Mouse (Mus musculus) kidney, postnatal 0 days (tissue): ENCODE data around the gene Dvl1. TPM values are rescaled to one million over a fixed set of nuclear protein-coding genes. Genes with fewer than 3 reads are reported as not detected.

Experiments
- ATAC-seq: fragments of 200-750 bp; cut with Nextera tagmentation; replicated peaks from 2 replicates; pipeline ENCODE4 v1.8.0; 2017; ENCODE audit warnings: low read depth, moderate number of reproducible peaks, moderate TSS enrichment, moderate library complexity; ENCODE audit not compliant: low FRiP score
- DNase-seq: peaks from one replicate; pipeline ENCODE4 v3.0.0-alpha.2; 2016; ENCODE audit warnings: low spot score
- H3K27ac ChIP-seq: fragments of 300-500 bp; sonication (generic); 2 replicates; pipeline ENCODE4 v1.5.1; 2014; ENCODE audit warnings: mild to moderate bottlenecking
- H3K27me3 ChIP-seq: fragments of 300-500 bp; sonication (generic); 2 replicates; pipeline ENCODE4 v1.6.1; 2014; ENCODE audit warnings: low read length, mixed read lengths; ENCODE audit not compliant: insufficient read depth
- H3K36me3 ChIP-seq: fragments of 300-500 bp; sonication (generic); 2 replicates; pipeline ENCODE4 v1.6.1; 2014; ENCODE audit warnings: low read length, mixed read lengths; ENCODE audit not compliant: insufficient read depth
- H3K4me1 ChIP-seq: fragments of 300-500 bp; sonication (generic); replicated peaks from 2 replicates; pipeline ENCODE4 v1.6.1; 2014; ENCODE audit warnings: antibody characterized with exemption, low read length, mixed read lengths; ENCODE audit not compliant: insufficient read depth
- H3K4me2 ChIP-seq: fragments of 300-500 bp; sonication (generic); 2 replicates; pipeline ENCODE4 v1.6.1; 2014; ENCODE audit warnings: mild to moderate bottlenecking, low read length, moderate library complexity, mixed read lengths
- H3K4me3 ChIP-seq: fragments of 300-500 bp; sonication (generic); replicated peaks from 2 replicates; pipeline ENCODE4 v1.5.1; 2014; ENCODE audit warnings: low read depth, low read length
- H3K9ac ChIP-seq: fragments of 300-500 bp; sonication (generic); 2 replicates; pipeline ENCODE4 v1.6.1; 2014; ENCODE audit warnings: low read depth, low read length
- H3K9me3 ChIP-seq: fragments of 300-500 bp; sonication (generic); replicated peaks from 2 replicates; pipeline ENCODE4 v1.6.1; 2016; ENCODE audit warnings: low read length, inconsistent platforms, mixed read lengths
- CTCF ChIP-seq: IDR thresholded peaks from 2 replicates; pipeline ENCODE4 v1.5.1; 2016; ENCODE audit warnings: antibody characterized with exemption, low read depth, mild to moderate bottlenecking, moderate library complexity
- WGBS: fragments of 180-500 bp; shearing (Covaris S2); extraction: QIAGEN DNeasy Blood & Tissue Kit; methylation state at CpG from one replicate; pipeline ENCODE4 v1.1.7; 2014; 5-methylcytosine and 5-hydroxymethylcytosine counted together
- polyA plus RNA-seq: library from polyadenylated mRNA; unstranded; fragments of >200 nt; fragmentation: Nextera tagmentation; extraction: Ambion mirVana; gene quantifications from 2 replicates; pipeline ENCODE4 v1.2.1, GENCODE M21; 2015

Gene Dvl1
- polyA plus RNA-seq, 1 experiment from 2014 or later, result 16.6 TPM

GRCm38 (mm10) chr4:155906125-155906524 is 58.9 kb downstream of the Dvl1 start:
- no peaks in the 10 kb centered on the region for H3K27me3 ChIP-seq
- no peaks in the 10 kb centered on the region for H3K4me1 ChIP-seq
- H3K4me3 ChIP-seq, result no peak overlapping the region
- H3K27ac ChIP-seq, result no peak overlapping the region
- H3K4me2 ChIP-seq, result no peak overlapping the region
- no peak for TF ChIP-seq CTCF
- H3K9ac ChIP-seq, result no peak overlapping the region
- H3K36me3 ChIP-seq, result peaks cover 36% of the 10 kb centered on the region
- DNase-seq, result no peak
- WGBS, result 81% methylated on average over 9 of the region's 9 CpGs
- no peaks in the 10 kb centered on the region for H3K9me3 ChIP-seq
- ATAC-seq, result no peak

DNA sequence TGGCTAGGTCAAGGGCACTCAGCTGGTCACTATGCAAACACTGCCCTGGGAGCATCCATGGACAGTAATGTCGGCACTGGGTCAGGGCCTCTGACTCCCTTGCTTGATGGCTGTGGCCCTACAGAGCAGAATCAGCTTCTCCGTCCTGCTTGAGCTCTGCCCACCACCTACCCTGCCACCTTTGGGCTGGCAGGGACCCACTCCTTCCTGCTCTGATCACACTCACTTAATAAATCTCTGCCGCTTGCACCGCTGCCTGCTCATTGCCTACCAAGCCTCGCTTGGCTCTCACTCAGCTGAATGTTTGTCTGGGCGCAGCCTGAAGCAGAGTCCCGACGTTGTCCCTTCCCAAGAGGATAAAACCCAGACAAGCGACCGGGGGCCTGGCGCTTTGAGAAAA is 59.8 kb downstream of the Dvl1 start:
- Histone ChIP-seq H3K4me3 (no peak overlapping the region), H3K4me1 (no peaks in the 10 kb centered on the region), H3K4me2 (no peak overlapping the region), H3K9me3 (no peaks in the 10 kb centered on the region), H3K27ac (no peak overlapping the region), H3K27me3 (no peaks in the 10 kb centered on the region), H3K9ac (no peak overlapping the region), H3K36me3 (peaks cover 29% of the 10 kb centered on the region; the same call in 1 of the 2 replicates)
- no peak for ATAC-seq
- 71% methylated on average over 11 of the region's 11 CpGs for WGBS
- no peak for DNase-seq
- TF ChIP-seq CTCF, result no peak

DNA sequence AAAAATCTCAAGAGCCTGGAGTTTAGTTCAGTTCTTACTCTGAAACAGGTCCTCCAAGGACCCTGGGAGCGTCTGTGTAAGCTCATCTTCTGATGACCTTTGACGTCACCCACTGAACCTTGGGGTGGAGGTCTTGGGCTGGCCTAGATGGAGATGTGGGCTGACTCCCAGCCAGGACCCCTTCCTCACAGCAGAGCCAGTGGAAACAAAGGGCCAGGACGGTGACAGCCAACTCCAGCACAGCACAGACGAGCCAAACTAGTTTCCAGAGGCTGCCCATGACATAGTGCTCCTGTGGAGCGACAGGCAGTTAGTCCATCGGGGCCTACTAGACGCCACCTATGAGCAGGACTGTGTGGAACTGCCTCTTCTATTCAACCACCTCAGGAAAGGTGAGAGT is 61.1 kb downstream of the Dvl1 start:
- H3K4me1 ChIP-seq, result no peaks in the 10 kb centered on the region
- TF ChIP-seq CTCF, result no peak
- no peak overlapping the region for H3K4me2 ChIP-seq
- H3K36me3 ChIP-seq, result peaks cover 18% of the 10 kb centered on the region; the same call in 1 of the 2 replicates
- H3K4me3 ChIP-seq, result no peak overlapping the region
- ATAC-seq, result no peak
- no peak overlapping the region for H3K9ac ChIP-seq
- no peak overlapping the region for H3K27ac ChIP-seq
- 80% methylated on average over 7 of the region's 7 CpGs for WGBS
- no peak for DNase-seq
- H3K9me3 ChIP-seq, result no peaks in the 10 kb centered on the region
- no peaks in the 10 kb centered on the region for H3K27me3 ChIP-seq

GRCm38 (mm10) chr4:155908751-155909150 is 61.5 kb downstream of the Dvl1 start:
- H3K4me3 ChIP-seq, result no peak overlapping the region
- no peak for DNase-seq
- 0 out of 2 replicates have a peak, but pooled peaks cover 15% of the 10 kb centered on the region for H3K36me3 ChIP-seq
- no peaks in the 10 kb centered on the region for H3K9me3 ChIP-seq
- H3K27ac ChIP-seq, result no peak overlapping the region
- no peak for TF ChIP-seq CTCF
- ATAC-seq, result no peak
- WGBS, result 87% methylated on average over 4 of the region's 4 CpGs
- no peaks in the 10 kb centered on the region for H3K27me3 ChIP-seq
- H3K4me2 ChIP-seq, result no peak overlapping the region
- H3K4me1 ChIP-seq, result no peaks in the 10 kb centered on the region
- no peak overlapping the region for H3K9ac ChIP-seq

Other genes with a start within 250 kb of the Dvl1 start
- gene Slc35e2, start 246.0 kb upstream of the Dvl1 start, polyA plus RNA-seq, result 6.4 and 6.6 TPM in 2 replicates
- gene Cdk11b, start 222.5 kb upstream of the Dvl1 start, polyA plus RNA-seq, result 60.0 and 65.4 TPM in 2 replicates
- not detected in 2 replicates for gene Gm10563, start 202.0 kb upstream of the Dvl1 start, polyA plus RNA-seq
- gene Mmp23, start 194.0 kb upstream of the Dvl1 start, polyA plus RNA-seq, result 77.2 and 80.3 TPM in 2 replicates
- 19.6 and 21.0 TPM in 2 replicates for gene Mib2, start 178.2 kb upstream of the Dvl1 start, polyA plus RNA-seq
- 9.1 and 12.1 TPM in 2 replicates for gene Fndc10, start 153.1 kb upstream of the Dvl1 start, polyA plus RNA-seq
- gene Ssu72, start 142.6 kb upstream of the Dvl1 start, polyA plus RNA-seq, result 151 and 159 TPM in 2 replicates
- 0.47 and 0.68 TPM in 2 replicates for gene Tmem240, start 112.6 kb upstream of the Dvl1 start, polyA plus RNA-seq
- 92.1 and 92.2 TPM in 2 replicates for gene Atad3a, start 86.3 kb upstream of the Dvl1 start, polyA plus RNA-seq
- 14.8 and 16.4 TPM in 2 replicates for gene Vwa1, start 72.7 kb upstream of the Dvl1 start, polyA plus RNA-seq
- 0.16 and 0.22 TPM in 2 replicates for gene Tmem88b, start 61.5 kb upstream of the Dvl1 start, polyA plus RNA-seq
- 0.28 and 0.29 TPM in 2 replicates for gene Ankrd65, start 57.0 kb upstream of the Dvl1 start, polyA plus RNA-seq
- 283 and 294 TPM in 2 replicates for gene Mrpl20, start 44.5 kb upstream of the Dvl1 start, polyA plus RNA-seq
- 103 and 109 TPM in 2 replicates for gene Ccnl2, start 34.9 kb upstream of the Dvl1 start, polyA plus RNA-seq
- gene Aurkaip1, start 16.1 kb upstream of the Dvl1 start, polyA plus RNA-seq, result 169 and 171 TPM in 2 replicates
- 100 and 111 TPM in 2 replicates for gene Mxra8, start 7.7 kb upstream of the Dvl1 start, polyA plus RNA-seq
- 0.18 TPM in 2 replicates for gene Tas1r3, start 16.0 kb downstream of the Dvl1 start, polyA plus RNA-seq
- gene Cptp, start 22.0 kb downstream of the Dvl1 start, polyA plus RNA-seq, result 14.8 and 17.2 TPM in 2 replicates
- 40.3 and 45.7 TPM in 2 replicates for gene Ints11, start 22.1 kb downstream of the Dvl1 start, polyA plus RNA-seq
- 33.8 and 38.0 TPM in 2 replicates for gene Pusl1, start 44.4 kb downstream of the Dvl1 start, polyA plus RNA-seq
- 8.2 and 8.4 TPM in 2 replicates for gene Acap3, start 44.4 kb downstream of the Dvl1 start, polyA plus RNA-seq
- 99.7 and 108 TPM in 2 replicates for gene Ube2j2, start 96.4 kb downstream of the Dvl1 start, polyA plus RNA-seq
- 113 and 116 TPM in 2 replicates for gene C1qtnf12, start 114.9 kb downstream of the Dvl1 start, polyA plus RNA-seq
- 14.3 and 14.5 TPM in 2 replicates for gene B3galt6, start 145.2 kb downstream of the Dvl1 start, polyA plus RNA-seq
- 178 and 183 TPM in 2 replicates for gene Sdf4, start 145.5 kb downstream of the Dvl1 start, polyA plus RNA-seq
- 0.70 and 0.88 TPM in 2 replicates for gene Tnfrsf4, start 166.4 kb downstream of the Dvl1 start, polyA plus RNA-seq
- 1.3 TPM in 2 replicates for gene Tnfrsf18, start 178.8 kb downstream of the Dvl1 start, polyA plus RNA-seq
- gene Ttll10, start 212.0 kb downstream of the Dvl1 start, polyA plus RNA-seq, result 5.6 and 6.0 TPM in 2 replicates